Mouse (Mus musculus) spleen, adult 18-20 months (tissue): ENCODE results near the gene Ppp1r12a.

Experiments used
- DNase-seq, 2 experiments: peaks; one replicate each; pipeline ENCODE4 v3.0.0; 2022; ENCODE audit warnings: mixed read lengths in 2 of 2

The Ppp1r12a gene

GRCm38 (mm10) chr10:108292651-108293050, 130.7 kb downstream of the Ppp1r12a start:
- DNase-seq: no peak

- no peak for DNase-seq
These were observed 131.7 kb downstream of the Ppp1r12a start for GRCm38 (mm10) chr10:108293620-108294195.

- no peak for DNase-seq
These were observed 132.8 kb downstream of the Ppp1r12a start for GRCm38 (mm10) chr10:108294766-108295165.

GRCm38 (mm10) chr10:108296446-108296845, 134.5 kb downstream of the Ppp1r12a start:
- no peak for DNase-seq

GRCm38 (mm10) chr10:108298261-108298660, 136.3 kb downstream of the Ppp1r12a start:
- DNase-seq: no peak

- DNase-seq: no peak
These were observed 137.0 kb downstream of the Ppp1r12a start for GRCm38 (mm10) chr10:108298841-108299545.

GRCm38 (mm10) chr10:108299828-108300227, 137.8 kb downstream of the Ppp1r12a start:
- no peak for DNase-seq

- peak; percentile 28 to 65 for DNase-seq
These were observed 138.8 kb downstream of the Ppp1r12a start for GRCm38 (mm10) chr10:108300843-108301242.

- no peak for DNase-seq
These were observed 145.8 kb downstream of the Ppp1r12a start for GRCm38 (mm10) chr10:108307772-108308171.

- no peak for DNase-seq
These were observed 148.2 kb downstream of the Ppp1r12a start for GRCm38 (mm10) chr10:108310195-108310594.

- DNase-seq: no peak
These were observed 149.4 kb downstream of the Ppp1r12a start for GRCm38 (mm10) chr10:108311396-108311795.

GRCm38 (mm10) chr10:108313845-108314244, 151.9 kb downstream of the Ppp1r12a start:
- no peak for DNase-seq

GRCm38 (mm10) chr10:108314396-108314795, 152.4 kb downstream of the Ppp1r12a start:
- no peak for DNase-seq

- no peak for DNase-seq
These were observed 153.2 kb downstream of the Ppp1r12a start for GRCm38 (mm10) chr10:108315236-108315635.

- DNase-seq: no peak
These were observed 166.4 kb downstream of the Ppp1r12a start for GRCm38 (mm10) chr10:108328356-108328755.

GRCm38 (mm10) chr10:108328983-108329382, 167.0 kb downstream of the Ppp1r12a start:
- no peak for DNase-seq

- no peak for DNase-seq
These were observed 167.8 kb downstream of the Ppp1r12a start for GRCm38 (mm10) chr10:108329771-108330170.

- DNase-seq: no peak
These were observed 169.0 kb downstream of the Ppp1r12a start for GRCm38 (mm10) chr10:108330964-108331363.

- peak; percentile 28 to 56 for DNase-seq
These were observed 170.0 kb downstream of the Ppp1r12a start, which contains the start of gene Pawr for GRCm38 (mm10) chr10:108331784-108332561. Pawr (plus strand) TSS chr10:108332121.

- DNase-seq: peak in 1 of 2 experiments; percentile 13
These were observed 170.9 kb downstream of the Ppp1r12a start for GRCm38 (mm10) chr10:108332571-108333541.

- DNase-seq: no peak
These were observed 171.6 kb downstream of the Ppp1r12a start for GRCm38 (mm10) chr10:108333642-108334041.
